Mouse (Mus musculus): ENCODE data around the gene Sh3bp5. TPM values are rescaled to one million over a fixed set of nuclear protein-coding genes. Genes with fewer than 3 reads are reported as not detected.
A peak's percentile ranks its signal among the peaks of the same experiment; 100 is the strongest.

Sh3bp5 gene
- total RNA-seq, 2 experiments from 2014 or later: 107 to 135 TPM

- DNase-seq: no peak
Observed at GRCm38 (mm10) chr14:31337947-31338346, 97.9 kb downstream of the Sh3bp5 start.

- no peak for DNase-seq
Observed at GRCm38 (mm10) chr14:31337406-31337805, 98.5 kb downstream of the Sh3bp5 start.

- peak; percentile 100 for DNase-seq
Observed at GRCm38 (mm10) chr14:31336369-31337155, 99.3 kb downstream of the Sh3bp5 start, which contains the start of gene Capn7. Gene Capn7 (plus strand): TSS chr14:31336638.

GRCm38 (mm10) chr14:31335765-31336164 lies 100.1 kb downstream of the Sh3bp5 start:
- DNase-seq: no peak

- DNase-seq: no peak
Observed at GRCm38 (mm10) chr14:31330957-31331356, 104.9 kb downstream of the Sh3bp5 start.

GRCm38 (mm10) chr14:31329741-31330140 lies 106.1 kb downstream of the Sh3bp5 start:
- no peak for DNase-seq

GRCm38 (mm10) chr14:31327681-31328080 lies 108.2 kb downstream of the Sh3bp5 start:
- no peak for DNase-seq

GRCm38 (mm10) chr14:31327196-31327595 lies 108.7 kb downstream of the Sh3bp5 start:
- no peak for DNase-seq

- no peak for DNase-seq
Observed at GRCm38 (mm10) chr14:31326770-31327169, 109.1 kb downstream of the Sh3bp5 start.

GRCm38 (mm10) chr14:31325551-31325950 lies 110.3 kb downstream of the Sh3bp5 start:
- DNase-seq: no peak

GRCm38 (mm10) chr14:31324851-31325250 lies 111.0 kb downstream of the Sh3bp5 start:
- DNase-seq: peak; percentile 36

- peak; percentile 73 for DNase-seq
Observed at GRCm38 (mm10) chr14:31323849-31324792, 111.8 kb downstream of the Sh3bp5 start, which contains the start of gene Dnah1. Gene Dnah1 (minus strand): TSS chr14:31323896.

- no peak for DNase-seq
Observed at GRCm38 (mm10) chr14:31323189-31323588, 112.7 kb downstream of the Sh3bp5 start.

- DNase-seq: no peak
Observed at GRCm38 (mm10) chr14:31322191-31322590, 113.7 kb downstream of the Sh3bp5 start.

GRCm38 (mm10) chr14:31321181-31321580 lies 114.7 kb downstream of the Sh3bp5 start:
- DNase-seq: no peak

- DNase-seq: no peak
Observed at GRCm38 (mm10) chr14:31319546-31319945, 116.3 kb downstream of the Sh3bp5 start.

GRCm38 (mm10) chr14:31317754-31318153 lies 118.1 kb downstream of the Sh3bp5 start:
- no peak for DNase-seq

- peak; percentile 26 for DNase-seq
Observed at GRCm38 (mm10) chr14:31316613-31317012, 119.3 kb downstream of the Sh3bp5 start.

- DNase-seq: no peak
Observed at GRCm38 (mm10) chr14:31313192-31313591, 122.7 kb downstream of the Sh3bp5 start.

Measured in adrenal gland, postnatal 10 days (tissue).